Mouse (Mus musculus): ENCODE measurements around the gene Cfap298.

The Cfap298 gene

DNA sequence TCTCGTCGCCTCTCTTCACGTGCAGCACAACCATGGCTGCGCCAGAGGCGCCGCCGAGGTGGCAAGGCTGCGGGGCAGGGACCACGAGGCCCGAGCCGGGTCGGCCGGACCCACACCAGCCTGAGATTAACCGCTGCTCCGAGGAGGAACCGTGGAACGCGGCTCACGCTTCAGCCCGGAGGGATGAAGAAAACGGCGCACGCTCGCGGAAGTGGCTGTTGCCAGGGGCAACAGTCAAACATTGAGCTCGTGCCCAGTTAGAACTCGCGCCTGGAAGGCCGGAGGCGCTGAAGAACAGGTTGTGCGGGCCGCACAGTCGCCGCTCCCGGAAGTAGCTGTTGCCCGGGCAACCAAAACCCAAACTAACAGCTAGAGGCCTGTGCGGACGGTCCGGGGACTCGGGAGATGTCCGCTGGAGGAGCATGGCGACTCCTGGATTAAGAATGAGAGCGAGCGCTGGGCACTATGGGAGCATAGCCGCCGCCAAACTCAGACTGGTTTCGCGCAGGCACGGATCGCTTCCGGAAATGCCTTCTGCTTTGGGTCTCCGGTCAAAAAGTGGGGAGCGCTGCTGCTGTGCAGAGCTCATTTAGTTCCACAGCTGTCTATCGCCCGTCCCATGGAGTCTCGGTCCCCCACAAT is at the start of gene Cfap298:
Gene Cfap298, minus strand, starts transcription at position 428 of the 642 bp plus-strand sequence.
- DNase-seq (ENCODE audit: low spot score), result peak; percentile 99

DNA sequence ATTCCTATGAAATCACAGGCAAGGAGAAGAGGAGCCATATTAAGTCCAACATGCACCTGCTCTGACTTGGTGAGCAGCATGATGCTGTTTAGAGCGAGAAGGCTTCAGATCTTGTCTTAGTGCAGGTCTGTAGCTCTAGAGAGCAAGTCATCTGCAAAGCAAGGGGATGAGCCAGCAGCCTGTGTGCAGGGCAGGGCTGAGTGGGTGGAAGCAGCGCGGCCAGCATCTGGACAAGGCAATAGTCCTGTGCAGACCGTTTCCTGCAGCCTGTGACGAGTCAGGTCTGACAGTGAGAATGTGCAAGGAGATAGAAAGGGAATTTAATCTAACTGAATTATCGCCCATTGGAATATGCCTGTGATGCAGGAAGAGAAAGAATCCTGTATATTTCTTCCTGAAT is 36.1 kb upstream of the Cfap298 start:
- DNase-seq (ENCODE audit: low spot score), result no peak

DNA sequence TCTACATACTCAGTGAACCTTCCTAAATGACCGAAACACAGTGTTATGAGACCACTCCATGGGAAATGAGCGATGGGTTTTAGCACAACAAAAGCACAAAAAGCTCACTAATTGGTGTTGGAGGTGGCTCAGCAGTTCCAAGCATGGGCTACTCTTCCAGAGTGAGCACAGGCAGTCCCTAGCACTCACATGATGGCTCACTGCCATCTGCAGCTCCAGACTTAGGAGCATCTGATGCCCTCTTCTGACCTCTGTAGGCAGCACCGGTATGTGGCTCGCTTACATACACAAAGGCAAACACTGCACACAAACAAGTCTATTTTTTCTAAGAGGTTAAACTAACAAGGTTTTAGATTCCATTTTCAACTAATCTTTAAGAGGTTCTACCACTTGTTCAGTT is 31.3 kb upstream of the Cfap298 start:
- DNase-seq (ENCODE audit: low spot score), result no peak

DNA sequence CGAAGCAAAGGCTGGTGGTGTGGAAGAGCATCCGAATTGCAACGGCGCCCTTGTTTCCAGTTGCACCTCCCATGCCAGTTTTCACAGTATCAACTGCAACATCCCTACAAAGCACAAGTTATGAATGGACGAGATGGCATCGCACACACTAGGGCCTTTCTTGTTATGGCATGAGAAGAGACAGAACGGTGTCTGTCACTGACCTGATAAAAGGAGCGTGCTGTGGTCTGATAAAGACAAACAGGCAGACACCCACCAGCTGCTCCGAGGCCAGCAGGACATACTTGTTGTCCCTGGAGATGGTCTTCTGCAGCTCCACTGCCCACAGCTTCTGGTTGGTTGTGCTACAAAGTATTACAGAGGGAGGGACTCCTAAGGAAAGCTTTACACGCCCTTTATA is 29.4 kb upstream of the Cfap298 start:
- no peak for DNase-seq (ENCODE audit: low spot score)

DNA sequence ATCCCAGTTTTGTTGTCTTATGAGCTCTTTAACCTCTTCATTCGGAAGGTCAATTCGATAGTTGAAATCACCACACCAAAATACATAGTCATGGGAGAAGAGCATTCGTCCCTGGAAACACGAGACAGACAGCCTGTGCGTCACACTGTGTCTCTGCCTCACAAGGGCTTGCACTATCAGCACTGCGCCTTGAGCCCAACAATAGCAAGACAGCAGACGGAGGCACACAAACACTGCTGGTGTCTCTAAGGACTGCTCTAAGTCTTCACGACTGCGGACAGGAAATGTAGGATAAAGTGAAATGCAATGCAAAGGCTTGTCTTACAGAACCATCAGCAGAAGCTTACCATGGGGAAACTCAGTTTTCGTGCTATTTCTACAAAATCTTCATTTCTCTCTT is 29.0 kb upstream of the Cfap298 start:
- no peak for DNase-seq (ENCODE audit: low spot score)

DNA sequence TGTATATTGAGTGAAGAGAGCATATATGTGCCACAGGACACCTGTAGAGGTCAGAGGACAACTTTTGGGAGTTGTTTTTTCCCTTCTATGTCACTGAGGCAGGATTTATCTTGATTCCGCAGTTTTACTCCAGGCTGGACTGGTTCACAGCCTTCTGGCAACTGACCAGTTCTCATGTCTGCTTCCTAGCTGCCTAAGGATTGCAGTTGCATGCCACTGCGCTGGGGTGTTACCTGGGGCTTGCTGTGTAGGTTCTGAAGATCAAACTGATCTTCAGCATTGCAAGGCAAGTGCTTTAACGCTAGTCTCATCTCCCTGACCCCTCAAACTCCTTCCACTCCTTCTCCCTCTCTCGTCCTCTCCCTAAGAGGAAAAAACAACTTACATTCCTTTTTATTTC is 28.3 kb upstream of the Cfap298 start:
- no peak for DNase-seq (ENCODE audit: low spot score)

DNA sequence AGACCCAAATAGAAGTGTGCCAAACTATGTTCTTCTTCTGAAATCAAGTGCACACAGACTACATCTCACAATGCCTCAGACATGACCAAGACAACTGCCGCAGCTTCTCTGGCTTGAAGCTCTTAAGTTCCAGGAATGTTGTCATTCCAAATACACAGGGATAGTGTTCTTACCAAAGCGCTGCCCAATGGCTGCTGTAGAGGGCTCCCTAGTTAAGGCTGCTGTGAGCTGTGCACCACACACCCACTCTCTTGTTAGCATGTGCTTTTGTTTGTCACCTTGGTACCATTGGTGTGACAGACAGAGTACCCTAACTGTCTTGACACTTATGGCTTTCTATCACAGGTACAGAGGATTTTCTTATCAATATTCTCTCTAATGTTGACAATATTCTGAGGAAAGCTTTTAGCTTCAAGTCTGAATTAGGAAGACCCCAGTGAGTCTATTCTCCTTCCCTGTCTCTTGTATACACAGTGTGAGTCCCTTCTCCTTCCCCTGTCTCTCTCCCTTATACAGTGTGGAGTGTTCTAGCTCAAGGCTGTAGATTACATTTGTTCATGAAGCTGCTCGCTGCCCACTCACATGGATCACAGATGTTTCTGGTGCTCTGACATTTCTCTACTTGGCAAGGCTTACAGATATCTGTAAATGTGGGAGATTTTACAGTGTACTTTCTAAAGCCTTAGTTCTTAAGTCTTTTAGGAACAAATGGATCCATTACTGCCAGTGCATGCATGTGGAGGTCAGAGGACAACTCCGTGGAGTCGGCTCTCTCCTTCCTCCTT is 23.6 kb upstream of the Cfap298 start:
- DNase-seq (ENCODE audit: low spot score), result no peak

DNA sequence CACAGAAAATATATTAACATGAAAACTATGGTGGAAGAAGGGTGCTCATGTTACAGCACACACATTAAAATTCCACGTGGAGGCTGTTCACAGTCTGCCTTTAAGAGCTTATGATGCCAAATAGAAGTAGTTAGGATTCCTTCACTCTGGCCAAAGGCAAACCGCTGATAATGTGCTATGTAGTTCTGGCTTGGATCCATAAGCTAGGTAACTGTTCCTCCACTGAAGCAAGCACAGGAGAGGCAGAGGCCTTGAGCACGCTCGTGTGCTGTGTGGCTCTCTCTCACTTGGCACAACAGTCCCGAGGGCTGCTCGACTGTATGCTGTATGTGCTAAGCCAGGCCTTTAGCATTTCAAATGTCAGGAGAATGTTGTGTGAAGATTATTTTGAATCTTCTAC is 20.6 kb upstream of the Cfap298 start:
- no peak for DNase-seq (ENCODE audit: low spot score)

DNA sequence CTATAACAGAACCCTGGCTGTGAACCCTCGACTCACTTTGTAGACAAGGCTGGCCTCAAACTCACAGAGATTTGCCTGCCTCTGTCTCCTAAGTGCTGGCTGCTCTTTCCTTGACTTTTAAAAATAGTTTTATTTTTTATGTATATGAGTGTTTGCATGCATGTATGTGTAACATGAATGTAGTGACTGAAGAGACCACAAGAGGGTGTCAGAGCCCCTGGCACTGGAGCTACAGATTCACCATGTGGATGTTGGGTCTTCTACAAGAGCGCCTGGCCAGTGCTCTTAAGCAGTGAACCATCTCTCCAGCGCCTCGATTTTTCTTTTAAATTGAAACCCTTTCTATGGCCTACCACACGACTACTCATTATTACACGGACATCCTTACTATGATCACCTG is 18.9 kb upstream of the Cfap298 start:
- DNase-seq (ENCODE audit: low spot score), result no peak

DNA sequence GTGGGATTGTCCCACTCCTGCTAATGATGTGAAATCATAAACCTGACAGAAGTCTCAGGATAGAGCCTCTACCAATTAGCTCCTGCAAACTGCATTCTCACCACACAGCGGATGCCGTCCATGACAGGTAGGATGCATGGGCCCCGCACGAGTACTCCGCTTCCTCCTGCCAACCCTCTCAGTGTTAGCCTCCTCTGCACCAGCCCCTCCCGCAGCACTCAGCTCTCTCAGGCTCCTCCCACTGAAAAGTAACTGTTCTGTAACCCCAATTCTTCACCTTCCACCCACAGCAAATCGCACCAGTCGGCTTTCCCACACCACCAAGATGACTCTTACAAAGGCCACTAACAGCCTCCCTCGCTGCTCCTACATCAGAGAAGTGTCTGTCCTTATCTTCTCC is 18.2 kb upstream of the Cfap298 start:
- DNase-seq (ENCODE audit: low spot score), result no peak

DNA sequence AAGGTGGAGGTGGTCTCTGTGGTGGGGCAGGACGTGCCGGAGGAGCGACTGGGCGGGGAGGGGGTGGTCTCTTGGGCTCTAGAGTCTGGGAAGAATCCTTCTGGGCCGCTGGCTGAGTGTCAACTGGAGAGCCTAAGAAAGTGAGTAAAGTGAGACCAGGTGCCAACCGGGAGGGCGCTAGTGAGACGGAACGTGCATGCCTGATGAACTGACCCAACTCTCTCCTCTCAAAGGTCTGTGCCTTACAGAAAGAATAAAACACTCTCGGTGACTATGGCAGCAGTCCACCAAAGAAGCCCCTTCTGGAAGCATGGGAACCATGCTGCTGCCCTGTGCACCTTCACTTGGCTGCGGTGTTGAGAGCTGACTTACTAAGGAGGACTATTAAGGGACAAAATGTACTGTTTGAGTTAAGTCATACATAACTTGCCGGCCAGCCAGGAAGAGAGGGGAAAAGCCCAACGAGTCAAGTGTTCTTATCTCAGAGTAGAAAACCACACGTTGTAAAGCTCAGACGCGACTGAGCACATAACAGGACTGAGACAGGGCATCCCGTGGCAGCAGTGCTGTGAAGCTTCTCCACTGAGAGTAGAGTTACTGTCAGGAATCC is 15.5 kb upstream of the Cfap298 start:
- DNase-seq (ENCODE audit: low spot score), result no peak

DNA sequence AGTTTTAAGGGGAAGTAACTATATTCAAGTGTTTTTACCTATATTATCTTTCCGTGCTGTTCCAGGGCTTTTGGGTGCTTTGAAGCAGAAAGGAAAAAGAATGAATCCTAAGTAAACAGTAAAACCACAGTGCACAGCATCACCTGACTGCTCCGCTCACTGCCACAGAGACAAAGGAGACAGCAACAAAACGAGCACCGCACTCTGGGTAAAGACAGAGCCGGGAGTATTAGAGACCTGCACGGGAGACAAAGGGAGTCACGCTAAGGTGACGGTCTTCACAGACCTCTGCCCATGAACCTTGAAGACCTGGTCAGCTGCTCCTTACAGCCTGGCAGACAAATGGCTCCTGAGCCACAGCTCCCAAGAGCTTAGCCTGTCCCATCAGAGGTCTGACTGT is 12.1 kb upstream of the Cfap298 start:
- DNase-seq (ENCODE audit: low spot score), result no peak

DNA sequence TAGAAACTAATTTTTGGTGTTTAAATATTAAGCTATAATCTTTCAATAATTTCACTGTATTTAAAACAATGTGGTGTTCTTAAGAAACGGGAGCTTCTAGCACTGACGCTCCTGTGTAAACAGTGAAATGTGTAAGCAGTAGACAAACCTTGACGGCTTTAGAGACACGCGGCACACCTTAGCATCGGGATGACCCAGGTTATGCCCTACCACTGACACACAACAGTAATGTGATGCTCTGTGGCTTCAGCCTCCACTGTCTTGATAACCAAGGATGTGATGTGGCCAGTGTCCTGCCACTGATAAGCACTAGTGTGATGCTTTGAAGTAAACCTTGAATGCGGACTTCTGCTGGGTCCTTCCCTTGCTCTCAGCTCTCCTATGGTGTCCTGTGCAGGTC is 6.3 kb upstream of the Cfap298 start:
- no peak for DNase-seq (ENCODE audit: low spot score)

DNA sequence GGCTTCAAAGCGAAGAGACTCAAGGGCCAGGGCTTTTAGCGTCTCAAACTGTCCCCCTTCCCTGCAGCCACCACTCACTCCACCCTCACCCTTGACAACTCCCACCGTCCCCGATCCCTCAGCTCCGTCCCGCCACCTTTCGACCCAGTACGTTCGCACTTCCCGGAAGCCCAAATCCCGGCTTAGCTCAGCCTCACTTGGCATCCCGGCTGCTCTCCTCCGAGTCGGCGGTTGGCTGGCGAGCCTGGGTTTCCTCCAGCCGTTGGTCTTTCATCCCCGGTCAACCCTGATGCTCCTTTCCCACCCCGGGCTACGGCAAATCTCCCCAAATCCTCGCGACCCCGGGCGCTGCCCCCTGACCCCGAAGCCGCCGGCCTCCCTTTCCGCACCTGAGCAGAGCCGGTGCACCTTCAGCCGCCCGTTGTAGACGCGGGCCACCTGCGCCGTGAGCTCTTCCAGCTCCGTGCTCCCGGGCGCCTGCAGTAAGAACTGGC is 674 bp downstream of the Cfap298 start:
- peak; percentile 76 for DNase-seq (ENCODE audit: low spot score)

DNA sequence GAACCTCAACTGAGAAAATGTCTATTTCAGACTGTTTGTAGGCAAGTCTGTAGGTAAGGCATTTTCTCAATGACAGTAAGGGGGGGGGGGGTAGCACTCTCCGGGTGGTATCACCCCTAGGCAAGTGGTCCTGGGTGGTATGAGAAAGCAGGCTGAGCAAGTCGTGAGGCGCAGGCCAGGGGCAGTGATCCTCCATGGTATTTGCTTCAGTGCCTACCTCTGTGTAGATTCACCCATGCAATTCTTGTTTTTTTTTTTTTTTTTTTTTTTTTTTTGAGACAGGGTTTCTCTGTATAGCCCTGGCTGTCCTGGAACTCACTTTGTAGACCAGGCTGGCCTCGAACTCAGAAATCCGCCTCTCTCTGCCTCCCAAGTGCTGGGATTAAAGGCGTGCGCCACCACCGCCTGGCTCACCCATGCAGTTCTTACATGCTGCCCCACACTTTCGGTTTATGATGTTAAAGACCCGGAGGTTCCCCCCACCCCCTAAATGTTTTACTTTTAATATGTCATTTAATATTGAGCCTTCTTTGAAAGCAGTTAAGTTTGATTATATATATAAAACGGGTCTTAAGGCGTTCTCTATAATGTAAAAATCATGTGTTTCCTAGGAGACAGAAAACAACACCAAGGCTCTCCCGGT is 1.3 kb downstream of the Cfap298 start:
- DNase-seq (ENCODE audit: low spot score), result no peak

DNA sequence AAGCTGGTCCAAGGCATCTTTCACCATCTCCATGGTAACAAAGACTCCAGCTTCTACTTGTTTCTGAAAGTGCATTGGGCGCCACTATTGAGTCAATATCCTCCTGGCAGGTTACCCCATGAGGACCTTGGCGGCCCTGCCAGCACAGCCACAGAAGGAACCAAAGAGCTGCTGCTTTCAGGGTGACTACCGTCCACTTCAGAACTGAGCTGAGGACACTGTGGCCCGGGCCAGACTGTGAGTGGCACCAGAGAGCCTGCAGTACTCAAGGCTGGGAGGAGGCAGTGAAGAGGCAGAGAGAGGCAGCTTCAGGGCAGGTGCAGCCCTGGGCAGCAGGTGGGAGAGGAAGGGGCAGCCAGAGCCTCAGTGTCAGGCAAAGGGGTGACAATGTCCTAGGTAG is 7.5 kb downstream of the Cfap298 start:
- no peak for DNase-seq (ENCODE audit: low spot score)

DNA sequence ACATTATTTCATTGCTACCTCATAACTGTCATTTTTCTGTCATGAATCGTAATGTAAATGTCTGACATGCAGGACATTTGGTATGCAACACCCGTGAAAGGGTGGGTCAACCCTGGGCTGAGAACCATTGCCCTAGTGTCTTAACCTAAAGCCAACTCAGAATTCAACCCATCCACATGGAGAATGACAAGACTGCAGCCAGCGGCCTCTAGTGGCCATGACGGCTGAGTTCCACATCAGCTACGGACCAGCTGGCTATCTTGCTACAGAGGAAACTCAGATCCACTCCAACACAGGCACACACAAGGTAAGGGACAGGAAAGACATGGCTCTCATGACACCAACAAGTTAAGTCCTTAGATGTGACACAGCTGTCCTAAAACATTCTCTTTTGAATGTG is 9.5 kb downstream of the Cfap298 start:
- peak; percentile 83 for DNase-seq (ENCODE audit: low spot score)

DNA sequence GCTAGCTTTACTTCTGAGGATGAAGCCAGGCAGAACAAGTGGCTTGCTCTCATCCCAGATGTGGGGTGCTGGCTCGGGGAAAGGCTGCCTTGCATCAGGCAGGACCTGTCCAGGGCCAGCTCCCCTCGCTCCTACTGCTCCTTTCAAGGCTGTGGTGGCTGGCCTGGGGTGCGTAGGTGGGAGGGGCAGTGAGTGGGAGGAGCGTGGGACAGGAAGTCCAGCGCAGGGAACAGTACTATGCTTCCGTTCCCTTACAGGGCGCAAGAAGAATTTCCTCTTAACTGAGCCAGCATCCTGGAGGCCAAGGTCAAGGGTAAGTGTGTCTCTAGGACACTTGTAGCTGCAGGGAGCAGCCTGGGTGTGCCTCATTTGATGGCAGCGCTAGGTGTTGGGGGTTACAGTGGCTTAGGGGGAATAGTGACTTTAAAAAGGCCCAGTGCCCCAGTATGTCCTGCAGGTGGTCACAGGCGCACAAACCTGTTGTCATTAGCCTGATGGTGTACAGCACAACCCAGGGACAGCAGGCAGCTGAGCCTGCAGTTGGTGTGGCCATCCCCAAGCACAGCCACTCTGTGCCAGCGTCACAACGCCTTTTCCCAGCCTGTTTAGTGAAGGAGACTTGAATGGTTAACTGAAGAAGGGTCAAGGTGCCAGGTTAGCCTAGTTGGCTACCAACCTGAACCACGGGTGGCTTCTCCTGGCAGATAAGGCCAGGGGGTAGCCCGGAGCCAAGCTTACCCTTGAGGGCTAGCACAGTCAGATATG is 10.1 kb downstream of the Cfap298 start:
- DNase-seq (ENCODE audit: low spot score), result no peak

DNA sequence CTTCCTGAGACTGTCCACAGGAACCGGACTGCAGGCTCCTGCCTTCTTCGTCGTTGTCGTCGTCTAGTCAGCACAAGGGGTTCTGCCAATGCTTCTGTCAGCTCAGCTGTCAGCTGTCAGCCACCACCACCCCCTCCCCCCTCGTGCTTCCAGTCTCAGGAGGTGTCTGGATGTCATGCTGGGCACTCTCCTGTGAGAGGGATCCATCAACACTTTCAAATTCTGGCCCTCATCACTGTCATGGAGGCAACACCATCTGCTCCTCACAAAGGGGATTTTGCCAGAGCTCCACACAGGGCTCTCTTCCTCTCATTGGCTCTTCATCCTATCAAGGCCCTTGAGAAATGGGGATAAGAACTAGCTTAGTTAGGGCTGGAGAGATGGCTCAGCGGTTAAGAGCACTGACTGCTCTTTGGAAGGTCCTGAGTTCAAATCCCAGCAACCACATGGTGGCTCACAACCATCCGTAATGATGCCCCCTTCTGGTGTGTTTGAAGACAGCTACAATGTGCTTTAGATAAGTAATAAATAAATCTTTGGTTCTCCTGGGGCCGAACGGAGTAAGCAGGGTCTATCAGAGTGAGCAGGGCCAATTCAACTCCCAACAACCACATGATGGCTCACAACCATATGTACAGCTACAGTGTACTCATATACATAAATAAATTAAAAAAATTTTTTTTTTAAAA is 13.3 kb downstream of the Cfap298 start:
- DNase-seq (ENCODE audit: low spot score), result no peak

DNA sequence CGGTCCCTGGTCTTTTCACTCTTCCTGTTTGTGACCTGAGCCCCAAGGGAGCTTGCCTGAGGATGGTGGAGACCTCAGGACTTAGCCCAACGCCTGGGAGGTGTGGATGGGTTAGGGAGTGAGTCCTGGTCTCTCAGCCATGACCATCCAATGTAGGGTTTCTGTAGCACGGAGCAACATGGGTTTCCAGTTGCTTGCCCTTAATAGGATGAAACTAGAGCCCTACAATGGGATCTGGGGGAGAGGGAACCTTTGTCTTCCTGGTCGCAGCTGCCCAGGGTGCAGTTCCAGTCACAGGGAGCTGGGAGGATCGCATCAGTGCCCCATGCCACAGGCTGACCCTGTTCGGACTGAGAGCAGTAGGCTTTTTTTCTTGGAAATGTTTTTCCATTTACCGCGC is 17.8 kb downstream of the Cfap298 start:
- DNase-seq (ENCODE audit: low spot score), result no peak

DNA sequence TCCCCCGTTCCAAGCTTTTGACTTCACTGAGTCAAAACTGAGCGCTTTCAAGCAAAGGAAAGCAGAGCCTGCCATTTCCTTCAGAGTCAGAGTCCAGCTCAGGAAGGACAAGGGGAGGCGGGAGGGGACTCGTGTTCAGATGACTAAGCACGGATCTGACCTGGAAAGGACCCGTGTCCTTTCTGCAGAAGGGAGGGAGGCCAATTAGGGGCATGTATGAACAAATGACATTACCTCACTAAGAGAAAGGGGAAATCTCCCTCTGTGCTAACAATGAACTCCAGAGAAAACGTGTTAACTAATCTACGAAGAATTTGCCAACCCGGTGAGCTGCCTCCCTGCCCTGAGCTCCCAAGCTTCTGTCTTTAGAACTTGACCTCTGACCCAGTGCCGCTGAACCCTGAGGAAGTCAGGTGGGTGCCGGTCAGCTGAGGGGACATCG is 18.9 kb downstream of the Cfap298 start:
- peak; percentile 25 for DNase-seq (ENCODE audit: low spot score)

Measured in adipocyte (in vitro differentiated cells).